29 mouse cellular contexts compared by ENCODE assay signal in the genomic region with DNA sequence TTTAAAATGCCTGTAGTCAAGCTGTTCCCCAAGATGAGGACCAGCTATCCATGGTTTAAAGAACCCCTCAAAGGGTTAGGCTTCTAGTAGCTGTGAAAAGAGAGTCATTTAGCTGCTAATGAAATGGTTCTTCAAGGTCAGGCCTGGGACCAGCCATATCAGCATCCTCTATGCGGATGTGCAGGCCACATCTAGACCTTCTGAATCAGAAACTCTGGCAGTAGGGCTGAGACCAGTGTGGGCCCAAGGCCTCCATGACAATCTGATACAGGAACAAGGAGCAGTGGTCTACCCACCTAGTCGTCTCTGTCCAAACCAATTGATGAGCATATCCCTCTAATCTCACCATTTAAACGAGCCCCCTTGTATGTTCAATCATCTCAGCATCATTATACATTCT. TPM values are rescaled to one million over a fixed set of nuclear protein-coding genes. Genes with fewer than 3 reads are reported as not detected.
"Had no signal": no experiment of that assay in that cellular context is flagged by ENCODE, and none has a peak within 500 bp of the region (broad histone marks: within the 10 kb centered on the region; RNA-seq: fewer than 3 reads in every experiment).

No protein-coding gene starts in this region.

- H3K9me3 ChIP-seq: embryonic facial prominence, embryonic 10.5 days; embryonic facial prominence, embryonic 12.5 days; embryonic facial prominence, embryonic 13.5 days; embryonic facial prominence, embryonic 15.5 days; forebrain, embryonic 10.5 days; forebrain, embryonic 12.5 days; forebrain, embryonic 13.5 days; forebrain, embryonic 15.5 days had no signal

- H3K36me3 ChIP-seq: embryonic facial prominence, embryonic 10.5 days; embryonic facial prominence, embryonic 12.5 days; embryonic facial prominence, embryonic 13.5 days; embryonic facial prominence, embryonic 15.5 days; forebrain, embryonic 10.5 days; forebrain, embryonic 12.5 days; forebrain, embryonic 15.5 days had no signal

- H3K27me3 ChIP-seq: embryonic facial prominence, embryonic 12.5 days; embryonic facial prominence, embryonic 13.5 days; embryonic facial prominence, embryonic 15.5 days; forebrain, embryonic 12.5 days; forebrain, embryonic 13.5 days; forebrain, embryonic 15.5 days had no signal

- H3K27ac ChIP-seq: embryonic facial prominence, embryonic 10.5 days; embryonic facial prominence, embryonic 12.5 days; embryonic facial prominence, embryonic 13.5 days; embryonic facial prominence, embryonic 15.5 days; forebrain, embryonic 10.5 days; forebrain, embryonic 12.5 days; forebrain, embryonic 13.5 days; forebrain, embryonic 15.5 days; gastrocnemius, adult 2 months; heart, adult 2 months had no signal

- H3K4me1 ChIP-seq: embryonic facial prominence, embryonic 12.5 days; embryonic facial prominence, embryonic 13.5 days; embryonic facial prominence, embryonic 15.5 days; forebrain, embryonic 10.5 days; forebrain, embryonic 12.5 days; forebrain, embryonic 13.5 days; forebrain, embryonic 15.5 days had no signal

- H3K4me3 ChIP-seq: embryonic facial prominence, embryonic 10.5 days; embryonic facial prominence, embryonic 12.5 days; embryonic facial prominence, embryonic 13.5 days; embryonic facial prominence, embryonic 15.5 days; erythroblast, embryonic 14.5 days; forebrain, embryonic 10.5 days; forebrain, embryonic 12.5 days; forebrain, embryonic 13.5 days; forebrain, embryonic 15.5 days; gastrocnemius, adult 2 months; heart, adult 2 months had no signal

- DNase-seq: cerebellum, adult 2 months; cerebellum, adult 8-10 months; cerebellum, adult 9-10 months; cerebellum, adult 9-11 months; cerebellum, postnatal 10 days; cerebellum, postnatal 14 days; cerebellum, postnatal 25 days; cerebellum, postnatal 36 days; embryo, embryonic 11 days; forebrain, postnatal 0 days; gastrocnemius, adult 2 months; gastrocnemius, postnatal 10 days; gastrocnemius, postnatal 14 days; gastrocnemius, postnatal 25 days; gastrocnemius, postnatal 36 days; heart, adult 2 months had no signal

RNA-seq across cellular contexts. Expression of gene Col6a6, which starts 23.1 kb away (rescaled TPM):
- total RNA-seq: common myeloid progenitor, adult 5-6 weeks; granulocyte monocyte progenitor cell, adult 5-6 weeks had no signal
- polyA plus RNA-seq: forebrain, embryonic 11.5 days; forebrain, embryonic 14.5 days had no signal
